Mouse (Mus musculus) CH12.LX (cell line): ENCODE measurements around the gene Rrp1.

Experiments used
- CTCF ChIP-seq, 2 experiments: IDR thresholded peaks in 1 of 2; conservative IDR thresholded peaks in 1 of 2; 2 replicates each; pipeline ENCODE4 v1.5.1; 2011 to 2012; ENCODE audit warnings: low read depth in 2 of 2, low read length in 2 of 2, improper control_type of control experiment in 1 of 2, inconsistent platforms in 1 of 2, mild to moderate bottlenecking in 1 of 2, moderate library complexity in 1 of 2
- EP300 ChIP-seq: IDR thresholded peaks from 2 replicates; pipeline ENCODE4 v1.6.1; 2011; ENCODE audit warnings: low read length, improper control_type of control experiment
- HCFC1 ChIP-seq: IDR thresholded peaks from 2 replicates; pipeline ENCODE4 v1.6.1; 2012; ENCODE audit warnings: low read depth, mild to moderate bottlenecking, inconsistent platforms, low read length, improper control_type of control experiment
- MAX ChIP-seq: IDR thresholded peaks from 2 replicates; pipeline ENCODE4 v1.6.1; 2011; ENCODE audit warnings: low read length, improper control_type of control experiment
- MEF2A ChIP-seq: IDR thresholded peaks from 2 replicates; pipeline ENCODE4 v1.6.1; 2014; ENCODE audit warnings: low read depth, mild to moderate bottlenecking, inconsistent platforms, low read length, improper control_type of control experiment, borderline replicate concordance
- POLR2A ChIP-seq: IDR thresholded peaks from 2 replicates; pipeline ENCODE4 v1.6.1; 2011; ENCODE audit warnings: low read depth, mild to moderate bottlenecking, improper control_type of control experiment, low read length
- RAD21 ChIP-seq: IDR thresholded peaks from 2 replicates; pipeline ENCODE4 v1.6.1; 2011; ENCODE audit warnings: low read depth, mild to moderate bottlenecking, low read length, improper control_type of control experiment, moderate library complexity
- RCOR1 ChIP-seq: conservative IDR thresholded peaks from 2 replicates; pipeline ENCODE4 v1.6.1; 2012; ENCODE audit warnings: low read depth, mild to moderate bottlenecking, inconsistent platforms, low read length, improper control_type of control experiment
- TCF12 ChIP-seq: IDR thresholded peaks from 2 replicates; pipeline ENCODE4 v1.6.1; 2014; ENCODE audit warnings: low read depth, mild to moderate bottlenecking, inconsistent platforms, low read length, improper control_type of control experiment
- USF1 ChIP-seq: IDR thresholded peaks from 2 replicates; pipeline ENCODE4 v1.6.1; 2014; ENCODE audit warnings: low read depth, mild to moderate bottlenecking, inconsistent platforms, low read length, improper control_type of control experiment
- ZC3H11A ChIP-seq: IDR thresholded peaks from 2 replicates; pipeline ENCODE4 v1.6.1; 2012; ENCODE audit warnings: low read depth, mild to moderate bottlenecking, inconsistent platforms, low read length, improper control_type of control experiment

DNA sequence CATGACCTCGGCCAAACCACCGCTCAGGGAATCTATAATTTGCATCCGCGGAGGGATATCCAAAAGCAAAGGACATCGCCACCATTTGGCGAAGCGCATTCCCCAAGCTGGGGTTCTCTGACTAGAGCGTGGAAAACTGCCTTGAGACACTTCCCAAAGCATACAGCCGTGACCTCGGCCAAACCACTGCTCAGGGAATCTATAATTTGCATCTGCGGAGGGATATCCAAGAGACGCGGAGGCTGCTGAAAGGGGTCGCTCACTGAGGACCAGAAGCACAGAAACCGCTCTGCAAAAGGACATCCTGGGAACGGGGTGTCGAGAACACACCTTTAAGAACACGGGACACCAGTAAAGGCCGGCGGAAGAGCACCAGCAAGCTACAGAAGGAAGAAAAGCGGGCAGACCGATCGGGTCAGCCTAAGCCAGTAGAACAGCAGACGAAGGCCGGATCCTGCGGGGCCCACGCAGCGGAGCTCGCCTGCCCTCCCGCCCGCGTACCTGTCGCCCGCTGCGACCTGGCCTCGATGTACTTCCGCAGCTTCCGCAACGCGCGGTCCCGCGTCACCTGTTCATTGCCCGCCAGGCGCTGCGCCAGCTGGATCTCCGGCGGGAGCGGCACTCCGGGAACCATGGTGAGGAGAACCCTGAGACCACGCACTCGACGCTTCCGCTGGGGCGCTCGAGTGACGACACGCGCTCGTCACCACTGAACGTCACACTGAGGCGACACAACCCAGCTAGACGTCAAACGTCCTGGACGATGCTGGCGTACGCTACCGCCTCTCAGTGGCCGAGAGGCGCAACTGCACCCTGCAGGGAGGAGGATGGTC is at the start of gene Rrp1:
- TF ChIP-seq ZC3H11A (no peak; the same call in 1 of the 2 replicates), RAD21 (peak; percentile 55), POLR2A (peak; percentile 73), CTCF (conservative IDR thresholded peaks at IDR 0.05 in 1 of 2, IDR thresholded peaks at IDR 0.05 in 1 of 2; ENCODE audit: low read depth in 2 of 2, low read length in 2 of 2) (peak; percentile 92 to 99), MEF2A (peak; percentile 77; the same call in 1 of the 2 replicates), USF1 (no peak), HCFC1 (peak; percentile 90), TCF12 (peak; percentile 80), MAX (peak; percentile 89), EP300 (no peak), RCOR1 (peak; percentile 49; the same call in 1 of the 2 replicates)
